Mouse (Mus musculus) intestine, embryonic 16.5 days (tissue): ENCODE measurements at regions not wholly inside any gene's neighbourhood (a gene's known extent, or its start where the extent isn't known, plus 50 kb on each side); places are given as distances from the start of the nearest gene placed in this dataset.

ENCODE experiments used
- ATAC-seq: fragments of 200-750 bp; cut with Nextera tagmentation; 2 replicates; pipeline ENCODE4 v1.8.0; 2017; ENCODE audit warnings: moderate TSS enrichment, moderate library complexity
- H3K27ac ChIP-seq: fragments of 300-500 bp; sonication (generic); 2 replicates; pipeline ENCODE4 v1.5.1; 2014; ENCODE audit warnings: mild to moderate bottlenecking, low read length
- H3K27me3 ChIP-seq: fragments of 300-500 bp; sonication (generic); replicated peaks from 2 replicates; pipeline ENCODE4 v1.6.1; 2014; ENCODE audit warnings: low read length, control low read depth, mixed read lengths; ENCODE audit not compliant: control insufficient read depth, insufficient read depth
- H3K36me3 ChIP-seq: fragments of 300-500 bp; sonication (generic); 2 replicates; pipeline ENCODE4 v1.6.1; 2014; ENCODE audit warnings: low read length, control low read depth; ENCODE audit not compliant: control insufficient read depth, insufficient read depth
- H3K4me1 ChIP-seq: fragments of 300-500 bp; sonication (generic); 2 replicates; pipeline ENCODE4 v1.6.1; 2014; ENCODE audit warnings: low read length, control low read depth, mixed read lengths; ENCODE audit not compliant: control insufficient read depth, insufficient read depth
- H3K4me2 ChIP-seq: fragments of 300-500 bp; sonication (generic); 2 replicates; pipeline ENCODE4 v1.6.1; 2014; ENCODE audit warnings: low read depth, low read length, control low read depth
- H3K4me3 ChIP-seq: fragments of 300-500 bp; sonication (generic); 2 replicates; pipeline ENCODE4 v1.5.1; 2014; ENCODE audit warnings: mild to moderate bottlenecking, low read length
- H3K9ac ChIP-seq: fragments of 300-500 bp; sonication (generic); 2 replicates; pipeline ENCODE4 v1.6.1; 2014; ENCODE audit warnings: low read depth, low read length
- H3K9me3 ChIP-seq: fragments of 300-500 bp; sonication (generic); 2 replicates; pipeline ENCODE4 v1.6.1; 2016; ENCODE audit warnings: low read length, control low read depth; ENCODE audit not compliant: control insufficient read depth
- WGBS: fragments of 180-500 bp; shearing (Covaris S2); extraction: QIAGEN DNeasy Blood & Tissue Kit; methylation state at CpG from one replicate; pipeline ENCODE4 v1.1.7; 2014; 5-methylcytosine and 5-hydroxymethylcytosine counted together

DNA sequence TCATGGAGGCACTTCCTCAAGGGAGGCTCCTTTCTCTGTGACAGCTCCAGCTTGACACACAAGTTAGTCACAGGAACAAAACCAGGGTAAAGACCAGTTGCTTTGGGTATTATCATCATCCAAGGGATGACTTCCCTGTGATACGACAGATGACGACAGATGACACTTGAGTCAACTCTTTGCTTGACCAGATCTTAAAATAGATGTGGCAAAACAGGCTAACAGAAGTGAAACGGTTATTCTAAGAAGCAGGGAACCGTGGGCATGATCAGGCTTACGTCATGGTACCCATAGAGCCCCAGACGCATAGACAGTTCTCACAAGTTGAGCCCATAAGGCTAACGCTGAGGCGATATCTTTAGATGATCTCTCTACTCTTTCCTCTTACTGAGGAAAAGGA lies 160.3 kb downstream of the Dyrk2 start:
- Histone ChIP-seq H3K9me3 (no peaks in the 10 kb centered on the region), H3K4me2 (no peak overlapping the region), H3K4me1 (no peaks in the 10 kb centered on the region), H3K36me3 (no peaks in the 10 kb centered on the region), H3K27ac (no peak overlapping the region), H3K9ac (no peak overlapping the region), H3K27me3 (no peaks in the 10 kb centered on the region), H3K4me3 (no peak overlapping the region)
- ATAC-seq: no peak
- WGBS: 89% methylated on average over 8 of the region's 8 CpGs

- no peak overlapping the region for H3K4me2 ChIP-seq
- no peaks in the 10 kb centered on the region for H3K4me1 ChIP-seq
- no peak overlapping the region for H3K27ac ChIP-seq
- H3K9me3 ChIP-seq: no peaks in the 10 kb centered on the region
- H3K4me3 ChIP-seq: no peak overlapping the region
- no peak for ATAC-seq
- no peaks in the 10 kb centered on the region for H3K36me3 ChIP-seq
- no peak overlapping the region for H3K9ac ChIP-seq
- no peaks in the 10 kb centered on the region for H3K27me3 ChIP-seq
- WGBS: 61% methylated on average over 3 of the region's 3 CpGs
Measured at GRCm38 (mm10) chr10:118711529-118711928, 158.5 kb downstream of the Dyrk2 start.

DNA sequence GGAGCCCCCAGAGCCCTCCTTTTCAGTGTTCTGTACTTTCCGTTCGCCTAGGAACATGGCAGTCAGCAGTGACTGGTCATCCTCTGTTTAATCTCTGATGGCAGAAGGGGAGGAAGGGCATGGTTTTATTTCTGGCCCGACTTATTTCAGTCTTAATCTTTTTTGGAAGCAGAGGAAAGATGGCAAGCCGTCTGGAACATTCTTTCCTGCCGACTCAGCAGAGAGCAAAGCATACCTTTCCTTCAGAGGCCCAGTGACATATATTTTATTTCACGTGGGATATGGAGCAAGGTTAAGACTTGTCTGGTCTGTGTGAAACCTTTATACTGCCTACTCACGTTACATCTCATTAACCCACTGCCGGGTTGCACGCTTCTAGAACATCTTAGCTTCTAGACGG lies 158.1 kb downstream of the Dyrk2 start:
- H3K36me3 ChIP-seq: no peaks in the 10 kb centered on the region
- no peaks in the 10 kb centered on the region for H3K27me3 ChIP-seq
- H3K9me3 ChIP-seq: no peaks in the 10 kb centered on the region
- ATAC-seq: no peak
- H3K27ac ChIP-seq: no peak overlapping the region
- no peak overlapping the region for H3K4me3 ChIP-seq
- H3K4me2 ChIP-seq: no peak overlapping the region
- 74% methylated on average over 10 of the region's 10 CpGs for WGBS
- H3K4me1 ChIP-seq: no peaks in the 10 kb centered on the region
- no peak overlapping the region for H3K9ac ChIP-seq

GRCm38 (mm10) chr10:118712951-118713350 lies 157.1 kb downstream of the Dyrk2 start:
- 57% methylated on average over 6 of the region's 6 CpGs for WGBS
- ATAC-seq: peak; percentile 76

DNA sequence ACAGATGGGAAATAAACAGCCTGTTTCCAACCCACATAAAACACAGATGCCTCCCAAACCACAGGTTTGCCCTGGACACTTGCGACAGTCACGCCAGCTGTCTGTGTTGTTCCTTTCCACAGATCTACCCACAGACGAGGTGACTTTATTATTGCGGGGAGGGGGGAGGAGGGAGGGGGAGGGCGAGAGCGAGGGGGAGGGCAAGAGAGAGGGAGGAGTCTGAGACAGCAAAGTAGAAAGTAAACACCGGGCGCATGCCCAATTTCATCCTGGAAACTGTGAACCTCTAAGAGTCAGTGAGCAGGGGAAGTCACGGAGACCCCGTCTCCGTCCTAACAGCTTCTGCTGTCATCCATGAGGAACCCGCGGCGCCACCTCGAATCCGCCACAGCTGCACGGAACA lies 155.8 kb downstream of the Dyrk2 start:
- H3K27ac ChIP-seq: no peak overlapping the region
- 83% methylated on average over 17 of the region's 17 CpGs for WGBS

More at GRCm38 (mm10) chr10:118712951-118713350, 157.1 kb downstream of the Dyrk2 start:
- Histone ChIP-seq H3K36me3 (no peaks in the 10 kb centered on the region), H3K27ac (no peak overlapping the region), H3K4me1 (no peaks in the 10 kb centered on the region), H3K9me3 (no peaks in the 10 kb centered on the region), H3K9ac (no peak overlapping the region), H3K4me3 (no peak overlapping the region), H3K4me2 (no peak overlapping the region), H3K27me3 (no peaks in the 10 kb centered on the region)

DNA sequence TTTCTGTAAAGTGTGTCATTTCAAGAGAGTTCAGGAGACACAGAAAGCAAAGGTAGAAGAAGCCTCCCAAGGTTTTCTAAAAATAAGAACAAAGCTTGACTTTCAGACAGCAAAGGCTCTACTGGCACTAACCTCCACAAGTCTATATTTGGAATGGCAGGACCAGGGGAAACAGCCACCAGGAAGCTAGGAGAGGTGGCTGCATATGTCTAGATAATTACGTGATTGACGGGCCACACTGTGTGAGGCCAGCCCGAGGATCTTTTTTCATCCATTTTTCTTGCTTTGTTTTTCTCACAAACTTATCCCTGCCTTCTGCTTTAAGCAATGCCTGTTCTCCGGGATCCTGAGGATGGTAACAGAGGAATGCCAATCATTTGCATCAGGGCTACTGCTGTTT lies 155.4 kb downstream of the Dyrk2 start:
- Histone ChIP-seq H3K9ac (no peak overlapping the region), H3K27ac (no peak overlapping the region), H3K9me3 (no peaks in the 10 kb centered on the region), H3K4me3 (no peak overlapping the region), H3K27me3 (no peaks in the 10 kb centered on the region), H3K36me3 (no peaks in the 10 kb centered on the region), H3K4me1 (no peaks in the 10 kb centered on the region), H3K4me2 (no peak overlapping the region)
- no peak for ATAC-seq
- 70% methylated on average over 4 of the region's 4 CpGs for WGBS

More for the DNA sequence above, 155.8 kb downstream of the Dyrk2 start:
- H3K4me1 ChIP-seq: no peaks in the 10 kb centered on the region
- no peak overlapping the region for H3K9ac ChIP-seq
- H3K4me2 ChIP-seq: no peak overlapping the region
- no peaks in the 10 kb centered on the region for H3K27me3 ChIP-seq
- no peaks in the 10 kb centered on the region for H3K9me3 ChIP-seq
- H3K4me3 ChIP-seq: no peak overlapping the region
- no peak for ATAC-seq
- H3K36me3 ChIP-seq: no peaks in the 10 kb centered on the region

GRCm38 (mm10) chr10:118720630-118721029 lies 149.4 kb downstream of the Dyrk2 start:
- no peaks in the 10 kb centered on the region for H3K27me3 ChIP-seq
- no peak for ATAC-seq
- H3K4me1 ChIP-seq: 0 out of 2 replicates have a peak, but pooled peaks cover 4% of the 10 kb centered on the region
- H3K36me3 ChIP-seq: no peaks in the 10 kb centered on the region
- WGBS: 33% methylated on average over 1 of the region's 1 CpGs
- H3K9ac ChIP-seq: no peak overlapping the region
- H3K9me3 ChIP-seq: no peaks in the 10 kb centered on the region
- H3K4me3 ChIP-seq: no peak overlapping the region
- H3K27ac ChIP-seq: no peak overlapping the region
- no peak overlapping the region for H3K4me2 ChIP-seq

DNA sequence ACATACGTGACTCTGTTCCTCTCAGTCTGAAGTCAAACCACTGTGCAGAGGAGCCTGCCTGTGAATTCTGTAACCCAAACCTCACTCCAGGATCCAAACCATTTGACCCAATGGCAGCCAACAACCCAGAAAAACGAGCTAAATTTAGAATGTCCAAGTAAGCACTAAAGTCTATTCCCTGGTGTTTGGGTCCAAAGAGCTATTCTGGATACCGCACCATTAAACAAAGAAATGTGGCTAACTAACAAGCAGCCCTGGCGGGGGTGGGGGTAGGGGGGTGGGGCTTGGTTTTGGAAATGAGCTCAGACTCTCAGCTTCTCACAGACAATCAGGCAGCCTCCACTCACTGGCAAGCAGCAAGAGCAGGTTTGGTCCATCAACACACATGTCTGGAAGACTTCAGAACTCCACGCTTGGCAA lies 147.9 kb downstream of the Dyrk2 start:
- Histone ChIP-seq H3K27me3 (no peaks in the 10 kb centered on the region), H3K36me3 (no peaks in the 10 kb centered on the region), H3K4me1 (0 out of 2 replicates have a peak, but pooled peaks cover 4% of the 10 kb centered on the region), H3K27ac (no peak overlapping the region), H3K4me3 (no peak overlapping the region), H3K9ac (no peak overlapping the region), H3K9me3 (no peaks in the 10 kb centered on the region), H3K4me2 (no peak overlapping the region)
- ATAC-seq: peak; percentile 68
- WGBS: 50% methylated on average over 5 of the region's 5 CpGs

DNA sequence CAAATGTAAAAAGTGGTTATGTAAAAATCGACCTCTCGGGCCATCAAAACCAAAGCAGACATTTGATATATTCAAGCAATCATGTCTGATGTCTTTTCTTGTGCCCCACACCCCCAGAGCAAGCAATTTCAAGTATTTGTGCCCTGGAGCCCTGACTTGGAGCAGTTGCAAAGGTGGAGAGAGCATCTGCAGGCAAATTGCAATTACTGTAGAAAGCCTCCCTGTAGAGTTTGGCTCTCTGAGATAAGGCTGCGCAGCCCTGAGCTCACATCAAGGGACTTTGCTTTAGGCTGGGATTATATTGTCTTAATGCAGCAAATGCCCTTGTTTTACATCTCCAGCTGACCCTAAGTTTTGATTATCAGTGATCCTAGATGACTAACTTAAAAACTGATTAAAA lies 147.3 kb downstream of the Dyrk2 start:
- Histone ChIP-seq H3K27ac (no peak overlapping the region), H3K4me3 (no peak overlapping the region), H3K4me2 (no peak overlapping the region), H3K27me3 (no peaks in the 10 kb centered on the region), H3K9ac (no peak overlapping the region), H3K4me1 (0 out of 2 replicates have a peak, but pooled peaks cover 4% of the 10 kb centered on the region), H3K9me3 (no peaks in the 10 kb centered on the region), H3K36me3 (no peaks in the 10 kb centered on the region)
- no peak for ATAC-seq
- 68% methylated on average over 3 of the region's 3 CpGs for WGBS

DNA sequence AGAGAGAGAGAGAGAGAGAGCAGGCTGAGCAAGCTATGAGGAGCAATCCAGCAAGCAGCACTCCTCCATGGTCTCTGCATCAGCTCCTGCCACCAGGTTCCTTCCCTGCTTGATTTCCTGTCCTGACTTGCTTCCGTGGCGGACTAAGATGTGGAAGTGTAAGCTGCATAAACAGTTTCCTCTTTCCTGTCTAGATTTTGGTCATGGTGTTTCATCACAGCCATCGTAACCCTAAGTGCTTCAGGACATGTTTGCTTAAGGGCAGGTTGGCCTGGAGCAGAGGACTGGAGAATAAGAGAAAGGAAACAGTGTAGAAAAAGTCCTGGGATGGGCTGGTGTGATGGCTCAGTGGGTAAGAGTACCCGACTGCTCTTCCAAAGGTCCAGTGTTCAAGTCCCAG lies 133.9 kb downstream of the Dyrk2 start:
- Histone ChIP-seq H3K9ac (no peak overlapping the region), H3K27ac (no peak overlapping the region), H3K4me2 (no peak overlapping the region), H3K36me3 (no peaks in the 10 kb centered on the region), H3K4me3 (no peak overlapping the region), H3K4me1 (no peaks in the 10 kb centered on the region), H3K9me3 (no peaks in the 10 kb centered on the region), H3K27me3 (no peaks in the 10 kb centered on the region)
- no peak for ATAC-seq
- 73% methylated on average over 4 of the region's 4 CpGs for WGBS
